Mouse (Mus musculus) adipose tissue, adult 10 weeks (tissue): ENCODE results near the gene Gm21981. TPM values are rescaled to one million over a fixed set of nuclear protein-coding genes. Genes with fewer than 3 reads are reported as not detected.

Experiments
- polyA plus RNA-seq: library from polyadenylated mRNA; stranded (reverse); fragments of 350-450 nt; fragmentation: Illumina TruSeq; extraction: RNeasy Lipid Tissue Mini Kit (QIAGEN cat#74804); gene quantifications from one replicate; pipeline ENCODE4 v1.2.3, GENCODE M21; 2014; ENCODE audit warnings: low read depth, low replicate concordance

The Gm21981 gene
- 1.2 TPM for polyA plus RNA-seq

DNA sequence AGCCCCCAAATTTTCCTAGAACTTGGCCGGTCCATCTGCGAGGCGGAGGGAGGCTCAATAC lies at the start of gene Gm21981:
Gm21981 (minus strand) TSS at position 14 of the 61 bp plus-strand sequence.

DNA sequence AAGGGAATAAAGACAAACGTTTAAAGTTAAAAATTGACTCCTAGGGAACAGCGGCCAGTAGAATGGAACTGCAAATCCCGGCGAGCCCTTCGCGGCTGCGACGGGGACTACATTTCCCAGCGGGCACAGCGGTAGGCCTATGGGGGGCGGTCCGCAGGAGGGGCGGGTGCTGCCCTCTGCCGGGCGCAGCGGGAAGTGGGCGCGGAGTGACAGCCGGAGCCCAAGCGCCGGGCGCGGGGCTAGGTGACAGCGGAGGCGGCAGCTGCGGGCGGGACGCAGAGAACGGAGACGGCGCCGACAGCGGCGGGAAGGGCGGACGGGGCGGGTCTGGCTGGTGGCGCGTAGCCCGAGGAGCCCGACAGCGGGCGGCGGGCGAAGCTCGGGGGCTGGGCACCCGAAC lies 42.6 kb upstream of the Gm21981 start, which contains the start of gene Tfeb:
Tfeb (plus strand) TSS at position 175 of the 400 bp plus-strand sequence.

DNA sequence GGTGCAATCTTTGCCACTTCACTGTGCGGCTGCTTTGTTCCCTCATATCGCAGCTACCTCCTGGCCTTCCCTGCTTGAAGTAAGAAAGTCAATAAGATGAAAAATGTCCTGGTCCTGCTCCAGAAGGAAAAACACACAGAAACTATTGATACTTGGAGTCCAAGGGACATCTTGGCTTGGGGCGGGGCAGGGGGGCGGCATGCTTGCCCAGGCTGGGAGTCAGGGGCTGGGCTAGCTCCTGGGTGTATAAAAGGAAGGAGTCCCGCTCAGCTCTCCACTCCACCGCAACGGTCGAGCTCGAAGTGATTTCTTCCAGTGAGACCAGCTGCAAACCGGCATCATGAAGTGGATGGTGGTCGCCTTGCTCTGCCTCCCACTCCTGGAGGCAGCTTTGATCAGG lies 32.3 kb upstream of the Gm21981 start, which contains the start of gene Pgc:
Pgc (plus strand) TSS at position 277 of the 400 bp plus-strand sequence.

DNA sequence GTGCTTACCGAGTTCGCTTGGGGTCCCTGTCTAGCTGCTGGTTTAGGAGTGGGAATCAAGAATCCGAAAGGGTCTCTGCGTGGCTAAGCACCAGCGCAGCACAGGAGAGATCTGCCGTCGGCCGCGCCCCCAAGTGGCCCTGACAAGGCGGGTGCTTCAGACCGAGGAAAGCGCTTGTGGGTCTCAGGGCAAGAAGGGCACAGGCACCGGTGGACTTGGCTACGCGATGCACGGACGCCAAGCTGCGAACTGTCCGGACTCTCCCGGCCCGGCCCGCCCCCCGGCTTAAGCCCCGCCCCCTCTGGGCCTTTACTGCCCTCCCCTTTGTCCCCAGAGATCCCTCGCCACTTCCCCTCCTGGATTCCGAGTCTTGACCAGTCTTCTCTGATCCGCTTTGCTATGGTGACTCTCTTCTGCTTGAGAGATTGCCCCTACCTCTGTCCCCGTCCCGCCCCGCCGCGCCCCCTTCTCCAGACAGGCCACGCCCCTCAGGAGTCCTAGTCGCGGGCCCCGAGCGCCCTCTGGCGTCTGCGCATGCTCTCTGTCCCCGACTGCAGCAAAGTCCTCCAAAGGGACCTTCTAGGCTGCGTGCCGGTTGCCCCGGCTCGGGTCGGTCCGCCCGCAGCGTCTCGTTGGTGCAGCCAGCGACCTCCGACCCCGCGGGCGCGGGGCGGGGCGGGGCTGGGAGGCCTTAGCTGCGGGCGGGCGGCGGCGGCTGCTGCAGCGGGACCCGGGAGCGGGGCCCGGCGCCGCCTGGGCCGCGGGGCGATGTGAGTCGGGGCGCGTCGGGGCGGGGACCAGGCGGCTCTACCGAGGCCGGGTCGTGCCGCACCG lies 465 bp upstream of the Gm21981 start, which contains the start of gene Prickle4:
Prickle4 (minus strand) TSS at position 234 of the 834 bp plus-strand sequence.

DNA sequence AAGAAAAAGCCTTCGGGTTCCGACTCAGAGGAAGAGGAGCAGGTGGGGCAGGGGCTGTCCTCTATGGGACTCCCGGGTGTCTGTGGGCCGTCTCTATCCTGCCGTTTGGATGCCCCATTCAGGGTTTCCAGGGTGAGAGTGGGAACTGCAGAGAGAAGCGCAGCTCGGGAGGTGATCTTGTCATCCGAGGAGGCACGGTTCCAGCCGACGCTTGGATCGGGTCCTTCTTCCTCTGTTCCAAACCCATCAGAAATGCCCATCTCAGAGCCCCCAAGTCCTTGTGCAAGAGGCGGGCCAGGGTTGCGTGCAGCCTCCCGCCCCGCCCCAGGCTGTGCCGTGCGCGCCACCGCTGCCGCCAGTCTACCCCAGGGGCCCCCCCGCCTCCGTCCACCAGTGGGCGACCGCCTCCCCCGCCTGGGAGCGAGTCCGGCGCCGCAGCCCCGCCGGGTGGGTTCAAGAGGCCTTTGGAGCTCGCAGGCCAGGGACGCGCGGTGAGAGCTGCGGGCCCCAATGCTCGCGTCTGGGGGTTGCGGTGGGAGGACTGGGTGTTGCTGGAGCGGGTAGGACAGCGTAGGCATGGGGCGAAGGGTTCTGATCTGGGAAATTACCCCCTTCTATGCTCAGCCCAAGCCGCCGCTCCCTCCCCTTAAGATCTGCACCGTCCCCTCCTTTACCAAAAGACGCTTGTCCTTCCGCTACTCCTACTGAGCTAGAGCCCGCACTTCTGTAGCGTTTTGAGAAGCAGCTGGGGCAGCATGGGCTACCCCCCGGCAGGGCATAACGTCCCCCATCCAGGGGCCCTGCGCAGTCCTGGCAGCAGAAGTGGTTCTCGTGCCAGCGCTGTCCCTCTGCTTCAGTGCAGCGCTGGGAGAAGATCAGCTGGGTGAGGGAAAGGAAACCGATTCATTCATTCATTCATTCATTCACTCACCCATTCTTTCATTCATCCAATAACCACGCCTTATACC lies 5.4 kb downstream of the Gm21981 start, which contains the start of gene Frs3:
Frs3 (plus strand) TSS at position 423 of the 968 bp plus-strand sequence.

DNA sequence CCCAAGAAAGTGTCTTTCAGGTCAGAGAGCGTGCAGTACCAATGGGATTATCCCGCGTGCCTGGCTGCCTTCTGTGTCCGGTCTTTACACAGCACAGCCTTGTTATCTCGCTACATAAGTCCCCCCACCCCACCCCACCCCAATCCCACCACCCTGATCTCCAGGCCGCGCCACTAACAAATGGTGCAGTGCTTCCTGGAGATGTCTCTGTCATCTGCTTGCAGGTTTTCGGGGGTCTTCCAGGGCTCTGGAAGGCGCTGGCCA lies 6.0 kb downstream of the Gm21981 start, which contains the start of gene Tomm6:
Tomm6 (minus strand) TSS at position 43 of the 264 bp plus-strand sequence.

Other genes starting within 250 kb of the Gm21981 start
- gene Taf8, start 192.2 kb downstream of the Gm21981 start, polyA plus RNA-seq = 18.3 TPM
- gene Ccnd3, start 189.4 kb downstream of the Gm21981 start, polyA plus RNA-seq = 104 TPM
- gene Bysl, start 83.0 kb downstream of the Gm21981 start, polyA plus RNA-seq = 6.9 TPM
- gene Med20, start 82.9 kb downstream of the Gm21981 start, polyA plus RNA-seq = 27.5 TPM
- gene Gm20517, start 82.9 kb downstream of the Gm21981 start, polyA plus RNA-seq = 0.41 TPM
- gene Usp49, start 63.8 kb downstream of the Gm21981 start, polyA plus RNA-seq = 7.2 TPM
- gene Tomm6, start 6.1 kb downstream of the Gm21981 start, polyA plus RNA-seq = 191 TPM
- 4.9 TPM for gene Frs3, start 5.4 kb downstream of the Gm21981 start, polyA plus RNA-seq
- 1.6 TPM for gene Prickle4, start 281 bp upstream of the Gm21981 start, polyA plus RNA-seq
- not detected for gene Pgc, start 32.4 kb upstream of the Gm21981 start, polyA plus RNA-seq
- gene Tfeb, start 42.6 kb upstream of the Gm21981 start, polyA plus RNA-seq = 15.0 TPM
- gene Mdfi, start 140.2 kb upstream of the Gm21981 start, polyA plus RNA-seq = 4.5 TPM
- gene Foxp4, start 230.2 kb upstream of the Gm21981 start, polyA plus RNA-seq = 17.8 TPM